Mouse (Mus musculus) embryo, embryonic 10 days (tissue): ENCODE measurements around the gene Gm10392.
A peak's percentile ranks its signal among the peaks of the same experiment; 100 is the strongest.

ENCODE experiments used
- DNase-seq: peaks from one replicate; pipeline ENCODE4 v3.0.0-alpha.2; 2015; ENCODE audit warnings: low spot score

Gm10392 gene

GRCm38 (mm10) chr11:77508068-77509021 lies 10.7 kb downstream of the Gm10392 start:
- peak; percentile 82 for DNase-seq

GRCm38 (mm10) chr11:77507426-77507825 lies 11.6 kb downstream of the Gm10392 start:
- DNase-seq: no peak

GRCm38 (mm10) chr11:77506941-77507340 lies 12.1 kb downstream of the Gm10392 start:
- DNase-seq: no peak

GRCm38 (mm10) chr11:77506273-77506672 lies 12.7 kb downstream of the Gm10392 start:
- no peak for DNase-seq

GRCm38 (mm10) chr11:77505291-77505980 lies 13.6 kb downstream of the Gm10392 start:
- DNase-seq: no peak

DNA sequence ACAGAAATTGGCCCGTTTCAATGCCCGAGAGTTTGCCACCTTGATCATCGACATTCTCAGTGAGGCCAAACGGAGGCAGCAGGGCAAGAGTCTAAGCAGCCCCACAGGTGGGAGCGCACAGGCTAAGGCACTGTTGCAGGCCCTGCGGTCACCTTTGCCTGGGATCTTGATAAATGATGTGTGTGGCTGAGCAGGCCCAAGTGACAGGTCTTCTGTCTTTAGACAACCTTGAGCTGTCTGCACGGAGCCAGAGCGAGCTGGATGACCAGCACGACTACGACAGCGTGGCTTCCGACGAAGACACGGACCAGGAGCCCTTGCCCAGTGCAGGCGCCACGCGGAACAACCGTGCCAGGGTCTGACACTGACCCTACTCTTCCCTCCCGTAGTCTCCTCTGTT lies 14.6 kb downstream of the Gm10392 start:
- DNase-seq: no peak

DNA sequence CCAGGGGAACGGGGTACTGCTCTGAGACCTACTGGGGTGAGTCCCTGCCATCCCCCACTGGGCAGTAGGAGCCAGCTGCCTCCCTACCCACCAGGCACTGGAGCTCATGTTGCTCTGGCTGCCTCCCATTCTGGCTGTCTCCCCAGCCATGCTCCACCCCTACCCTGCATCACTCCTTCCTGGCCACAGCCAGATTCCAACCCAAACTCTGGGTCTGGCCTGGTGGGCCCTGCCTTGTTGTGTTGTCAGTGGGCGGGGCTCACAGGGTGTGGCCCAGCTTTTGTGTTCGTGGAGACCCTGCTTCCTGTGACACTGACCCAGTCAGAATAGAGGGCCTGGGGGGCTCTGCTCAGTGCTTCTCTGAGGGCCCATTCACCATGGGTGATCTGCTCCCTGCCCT lies 15.5 kb downstream of the Gm10392 start:
- DNase-seq: no peak

GRCm38 (mm10) chr11:77502481-77502880 lies 16.5 kb downstream of the Gm10392 start:
- no peak for DNase-seq

- no peak for DNase-seq
These were observed 17.0 kb downstream of the Gm10392 start for GRCm38 (mm10) chr11:77501971-77502370.

DNA sequence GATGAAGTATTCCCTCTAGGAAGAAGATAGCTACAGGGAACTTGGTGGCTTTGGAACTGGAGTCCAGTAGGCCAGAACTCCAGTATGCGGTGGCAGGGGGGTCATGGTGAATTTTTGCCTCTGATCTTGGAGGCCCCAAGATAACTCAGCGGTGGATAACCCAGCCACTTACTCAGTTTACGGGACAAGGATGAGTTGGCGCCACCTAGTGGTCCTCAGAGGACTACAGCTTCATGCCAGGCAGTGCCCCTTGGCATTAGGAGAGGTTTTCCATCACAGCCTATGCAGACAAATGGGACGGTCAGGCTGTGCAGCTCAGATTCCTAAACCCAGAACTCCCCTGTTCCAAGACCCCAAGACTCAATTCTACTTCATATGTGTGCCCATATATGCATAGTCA lies 17.6 kb downstream of the Gm10392 start:
- peak; percentile 89 for DNase-seq

DNA sequence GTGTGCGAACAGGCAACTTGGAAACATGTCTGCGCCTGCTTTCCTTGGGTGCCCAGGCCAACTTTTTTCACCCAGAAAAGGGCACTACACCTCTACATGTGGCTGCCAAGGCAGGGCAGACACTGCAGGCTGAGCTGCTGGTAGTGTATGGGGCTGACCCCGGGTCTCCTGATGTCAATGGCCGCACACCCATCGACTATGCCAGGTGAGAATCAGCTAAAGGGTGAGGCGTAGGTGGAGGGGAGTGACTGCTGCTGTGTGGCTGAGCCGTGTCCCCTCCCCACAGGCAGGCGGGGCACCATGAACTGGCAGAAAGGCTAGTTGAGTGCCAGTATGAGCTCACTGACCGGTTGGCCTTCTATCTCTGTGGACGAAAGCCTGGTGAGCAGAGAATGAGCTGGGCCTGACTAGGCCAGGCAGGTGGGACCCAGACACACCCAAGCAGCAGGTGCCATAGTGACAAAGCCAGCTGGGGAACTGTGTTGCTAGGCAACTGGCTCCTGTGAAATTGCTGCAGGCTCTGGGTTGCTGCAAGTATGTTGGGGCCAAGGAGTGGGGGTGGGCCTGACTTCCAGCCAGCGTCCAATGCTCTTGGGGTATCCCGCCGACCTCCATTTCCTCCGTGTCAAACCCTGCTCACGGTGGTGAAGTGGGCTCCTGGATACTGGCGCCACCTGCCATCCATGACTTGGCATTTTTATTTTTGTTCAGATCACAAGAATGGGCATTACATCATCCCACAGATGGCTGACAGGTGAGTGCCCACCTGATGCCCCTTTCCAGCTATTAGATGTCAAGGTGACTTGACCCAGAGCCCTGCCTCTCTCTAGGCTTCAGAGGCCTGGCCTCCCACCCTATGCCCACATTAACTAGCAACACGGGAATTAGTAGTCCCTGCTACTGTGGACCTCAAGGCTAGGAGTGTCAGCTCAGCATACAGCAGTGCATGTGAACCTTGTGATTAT lies 18.4 kb downstream of the Gm10392 start:
- no peak for DNase-seq

DNA sequence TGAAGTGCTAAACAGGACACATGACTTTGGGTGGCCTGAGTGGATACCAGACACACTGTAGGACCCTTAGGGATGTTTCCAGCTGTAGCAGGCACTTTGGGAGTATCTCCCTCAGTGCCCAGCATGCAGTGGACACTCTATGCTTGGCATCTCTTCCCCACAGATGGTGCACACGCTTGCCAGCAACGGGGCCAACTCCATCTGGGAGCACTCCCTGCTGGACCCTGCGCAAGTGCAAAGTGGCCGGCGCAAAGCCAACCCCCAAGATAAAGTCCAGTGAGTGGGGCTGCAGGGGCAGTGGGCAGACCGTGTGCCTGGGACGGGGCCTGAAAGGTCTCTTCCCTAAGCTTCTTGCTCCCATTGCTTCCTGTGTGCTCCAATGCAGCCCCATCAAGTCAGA lies 19.6 kb downstream of the Gm10392 start:
- DNase-seq: no peak

GRCm38 (mm10) chr11:77498261-77499139 lies 20.5 kb downstream of the Gm10392 start:
- DNase-seq: peak; percentile 60

DNA sequence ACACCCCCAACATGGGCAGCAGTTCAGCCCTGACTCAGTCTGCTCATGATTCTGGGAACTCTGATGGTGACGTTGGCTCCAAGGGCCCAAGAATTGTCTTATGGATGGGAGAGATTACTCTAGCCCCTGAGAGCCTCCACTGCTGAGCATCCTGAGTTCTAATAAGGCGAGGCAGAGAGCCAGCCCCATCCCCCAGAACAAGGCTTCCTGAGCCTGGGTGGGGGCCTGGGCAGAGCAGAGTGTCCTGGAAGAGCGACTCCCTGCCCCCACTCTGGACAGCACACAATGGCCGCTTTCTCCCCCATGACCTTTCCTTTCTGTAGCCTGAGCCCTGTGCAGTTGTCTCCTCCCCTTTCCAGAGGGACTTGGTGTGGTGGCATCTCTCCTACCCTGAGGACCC lies 21.1 kb downstream of the Gm10392 start:
- peak; percentile 77 for DNase-seq

- DNase-seq: peak; percentile 90
These were observed 21.6 kb downstream of the Gm10392 start for GRCm38 (mm10) chr11:77497341-77497756.

DNA sequence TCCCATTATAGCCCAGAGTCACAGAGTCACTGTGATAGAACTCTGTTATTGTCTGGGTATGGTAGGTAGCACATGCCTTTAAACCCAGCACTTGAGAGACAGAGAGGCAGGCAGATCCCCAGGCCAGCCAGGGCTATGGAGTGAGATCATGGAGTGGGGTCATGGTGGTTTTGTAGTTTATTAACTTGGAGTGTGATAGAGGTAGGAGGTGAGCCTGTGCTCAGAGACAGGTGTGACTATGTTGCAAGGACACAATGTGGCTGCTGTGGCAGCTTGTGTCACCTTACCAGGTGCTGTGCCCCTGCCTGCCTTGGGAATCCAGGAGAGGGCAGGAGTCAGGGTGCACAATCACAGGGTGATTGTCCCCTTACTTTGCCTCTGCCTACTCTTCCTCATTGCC lies 23.5 kb downstream of the Gm10392 start:
- no peak for DNase-seq

- DNase-seq: no peak
These were observed 24.2 kb downstream of the Gm10392 start for GRCm38 (mm10) chr11:77494782-77495181.

DNA sequence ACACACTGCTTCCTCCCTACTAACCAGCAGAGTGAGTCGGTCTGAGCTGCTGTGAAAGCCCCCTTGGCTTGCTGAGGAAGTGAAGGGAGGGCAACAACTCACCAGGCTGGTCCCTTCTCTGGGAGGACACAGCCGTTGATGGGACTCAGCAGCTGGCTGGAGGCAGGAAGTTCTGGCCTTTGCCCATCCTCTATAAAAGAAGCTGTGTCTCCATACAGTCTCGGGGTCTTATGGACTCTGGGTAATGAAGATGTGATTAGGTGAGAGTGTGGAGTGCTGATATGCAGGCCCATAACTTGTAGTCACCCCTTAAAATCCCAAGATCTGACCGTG lies 24.7 kb downstream of the Gm10392 start:
- no peak for DNase-seq

DNA sequence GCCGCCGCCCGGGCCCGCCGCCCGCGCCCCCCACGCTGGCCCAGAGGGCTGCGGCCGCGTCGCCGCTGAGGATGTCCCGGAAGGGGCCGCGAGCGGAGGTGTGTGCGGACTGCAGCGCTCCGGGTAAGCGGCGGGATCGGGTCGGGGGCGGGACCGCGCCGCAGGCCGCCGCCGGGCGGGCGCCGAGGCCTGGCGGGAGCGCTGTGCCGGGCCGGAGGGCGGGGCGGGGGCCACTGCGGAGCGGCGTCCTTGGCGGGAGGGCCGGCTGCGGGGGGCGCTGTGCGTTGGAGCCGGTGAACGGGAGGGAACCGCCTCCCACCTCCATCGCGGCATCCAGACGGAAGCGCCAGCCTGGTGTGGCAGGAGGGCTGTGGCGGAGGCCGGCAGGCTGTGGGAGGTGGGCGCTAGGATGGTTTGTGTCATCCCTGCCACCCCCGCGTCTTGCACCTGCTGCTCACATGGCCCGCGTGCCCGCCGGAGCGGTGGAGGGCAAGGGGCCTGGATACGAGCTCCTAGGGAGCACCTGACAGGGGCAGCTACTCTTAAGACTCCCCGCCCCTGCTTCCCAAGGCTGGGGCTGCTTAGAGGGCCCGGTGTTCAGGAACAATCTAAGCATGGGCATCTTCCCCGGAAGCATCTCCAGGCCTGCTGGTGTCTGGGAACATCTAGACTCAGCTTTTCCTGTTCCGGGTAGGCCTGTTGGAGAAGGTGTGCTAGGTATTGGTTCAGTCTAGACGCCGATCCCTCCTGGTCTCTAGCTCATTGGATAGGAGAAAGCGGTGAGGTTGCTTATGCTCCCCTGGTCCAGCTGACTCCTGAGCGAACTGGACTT lies 25.3 kb downstream of the Gm10392 start, which contains the start of gene Git1:
TSS of gene Git1 (plus strand) at position 51 of the 832 bp plus-strand sequence.
- peak; percentile 40 for DNase-seq

GRCm38 (mm10) chr11:77492911-77493332 lies 26.1 kb downstream of the Gm10392 start:
- DNase-seq: peak; percentile 89
